Comparison of ENCODE assay signal across 14 mouse cellular contexts in the genomic region with DNA sequence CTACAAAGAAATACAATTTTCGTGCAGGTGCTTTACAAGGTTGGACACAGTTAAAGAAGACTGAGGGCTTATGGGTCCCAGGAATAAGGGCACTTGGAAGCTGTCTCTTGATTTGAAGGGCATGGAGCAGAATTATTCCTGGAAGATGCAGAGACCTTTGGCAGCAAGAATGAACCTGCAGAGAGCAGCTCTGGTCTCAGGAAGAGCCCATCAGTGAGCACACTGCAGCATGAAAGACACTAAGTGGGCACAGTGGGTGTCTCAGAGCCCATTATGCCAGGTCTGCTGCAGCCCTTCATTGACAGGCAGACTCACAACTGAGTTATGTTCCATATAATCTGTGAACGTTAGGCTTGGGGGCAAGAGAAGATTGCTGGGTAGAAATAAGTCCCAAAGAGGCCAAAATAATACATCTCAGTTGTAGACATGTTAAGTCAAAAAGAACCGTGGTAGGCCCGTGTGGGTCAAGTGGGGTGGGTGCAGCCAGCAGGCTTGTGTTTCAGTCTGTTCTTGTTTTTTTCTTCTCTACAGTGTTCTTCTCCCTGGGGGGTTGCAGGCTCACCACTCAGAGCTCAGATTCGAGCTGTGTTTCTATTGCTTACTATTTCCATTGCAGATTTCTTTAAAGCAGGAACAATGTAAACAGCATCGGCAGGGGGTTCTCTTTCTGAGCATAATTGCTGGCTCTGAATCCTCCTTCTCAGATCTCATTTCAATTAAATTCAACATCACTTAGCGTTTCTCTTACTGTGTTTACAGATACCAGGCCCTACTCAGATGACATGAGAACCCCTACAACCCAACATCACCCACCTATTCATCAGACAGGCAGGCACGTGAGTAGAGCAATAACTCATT.
A peak's percentile ranks its signal among the peaks of the same experiment; 100 is the strongest.
DNase-seq lines count a peak whose midpoint lies in the region; ATAC-seq and TF ChIP-seq lines count a peak whose summit lies in the region.
"Had no signal": no experiment of that assay in that cellular context is flagged by ENCODE, and none has a peak within 500 bp of the region (broad histone marks: within the 10 kb centered on the region; RNA-seq: fewer than 3 reads in every experiment).

No protein-coding gene starts in this region.

- no peak overlapping the region for H3K9ac ChIP-seq in forebrain, embryonic 12.5 days
- H3K9ac ChIP-seq in midbrain, embryonic 14.5 days (replicated peaks; ENCODE audit: low read length), result no peak overlapping the region
- H3K9ac ChIP-seq in midbrain, postnatal 0 days (replicated peaks; ENCODE audit: low read length, poor library complexity, severe bottlenecking), result no peak overlapping the region
- no peak overlapping the region for H3K9ac ChIP-seq in hindbrain, embryonic 14.5 days
- no peak overlapping the region for H3K9ac ChIP-seq in neural tube, embryonic 15.5 days (replicated peaks)
- H3K9ac ChIP-seq: limb, embryonic 15.5 days; liver, postnatal 0 days; midbrain, embryonic 12.5 days had no signal

- no peak overlapping the region for H3K27ac ChIP-seq in forebrain, embryonic 12.5 days
- no peak overlapping the region for H3K27ac ChIP-seq in forebrain, embryonic 10.5 days
- H3K27ac ChIP-seq in midbrain, embryonic 14.5 days (replicated peaks; ENCODE audit: low read depth, low read length), result no peak overlapping the region
- H3K27ac ChIP-seq in midbrain, postnatal 0 days (ENCODE audit: low read depth, low read length), result no peak overlapping the region
- peak overlapping the region; percentile 49 for H3K27ac ChIP-seq in hindbrain, embryonic 14.5 days
- H3K27ac ChIP-seq in neural tube, embryonic 15.5 days (replicated peaks), result peak overlapping the region; percentile 56
- H3K27ac ChIP-seq: limb, embryonic 15.5 days; midbrain, embryonic 12.5 days; stomach, postnatal 0 days had no signal

- H3K4me2 ChIP-seq in forebrain, embryonic 12.5 days, result 0 out of 2 replicates have a peak overlapping the region, but pooled peaks have one; percentile 8
- no peak overlapping the region for H3K4me2 ChIP-seq in midbrain, embryonic 14.5 days (ENCODE audit: low read length)
- H3K4me2 ChIP-seq in midbrain, postnatal 0 days (ENCODE audit: low read depth, low read length, poor library complexity, severe bottlenecking), result no peak overlapping the region
- no peak overlapping the region for H3K4me2 ChIP-seq in hindbrain, embryonic 14.5 days (replicated peaks)
- peak overlapping the region; percentile 22 for H3K4me2 ChIP-seq in neural tube, embryonic 15.5 days
- H3K4me2 ChIP-seq: limb, embryonic 15.5 days; midbrain, embryonic 12.5 days had no signal

- WGBS in forebrain, embryonic 12.5 days, result 21% methylated on average over 8 of the region's 8 CpGs
- WGBS in forebrain, embryonic 10.5 days, result 27% methylated on average over 8 of the region's 8 CpGs
- WGBS in midbrain, embryonic 14.5 days, result 17% methylated on average over 8 of the region's 8 CpGs
- 21% methylated on average over 8 of the region's 8 CpGs for WGBS in midbrain, postnatal 0 days
- 19% methylated on average over 8 of the region's 8 CpGs for WGBS in hindbrain, embryonic 14.5 days
- WGBS in neural tube, embryonic 15.5 days, result 19% methylated on average over 8 of the region's 8 CpGs

- H3K9me3 ChIP-seq in forebrain, embryonic 12.5 days, result no peaks in the 10 kb centered on the region
- no peaks in the 10 kb centered on the region for H3K9me3 ChIP-seq in forebrain, embryonic 10.5 days
- H3K9me3 ChIP-seq in midbrain, embryonic 14.5 days (ENCODE audit: control insufficient read depth, low read length), result no peaks in the 10 kb centered on the region
- no peaks in the 10 kb centered on the region for H3K9me3 ChIP-seq in midbrain, postnatal 0 days (ENCODE audit: low read length)
- H3K9me3 ChIP-seq in hindbrain, embryonic 14.5 days (ENCODE audit: control insufficient read depth, low read length), result no peaks in the 10 kb centered on the region
- H3K9me3 ChIP-seq in neural tube, embryonic 15.5 days (replicated peaks), result no peaks in the 10 kb centered on the region
- H3K9me3 ChIP-seq: limb, embryonic 15.5 days; midbrain, embryonic 12.5 days had no signal

- no peak for DNase-seq in forebrain, embryonic 10.5 days (ENCODE audit: extremely low spot score, low spot score)
- DNase-seq in midbrain, embryonic 14.5 days, result peak; percentile 47
- DNase-seq in midbrain, postnatal 0 days (ENCODE audit: low spot score), result no peak
- no peak for DNase-seq in hindbrain, embryonic 14.5 days (ENCODE audit: low spot score)
- DNase-seq in right cerebral cortex, postnatal 4 days, result no peak
- DNase-seq in lung, postnatal 10 days, result no peak
- DNase-seq: kidney, adult 2 months; liver, postnatal 0 days; lung, postnatal 36 days had no signal

- H3K36me3 ChIP-seq in forebrain, embryonic 12.5 days (replicated peaks), result no peaks in the 10 kb centered on the region
- no peaks in the 10 kb centered on the region for H3K36me3 ChIP-seq in forebrain, embryonic 10.5 days (replicated peaks)
- no peaks in the 10 kb centered on the region for H3K36me3 ChIP-seq in midbrain, embryonic 14.5 days (ENCODE audit: control insufficient read depth, insufficient read depth, low read length)
- H3K36me3 ChIP-seq in midbrain, postnatal 0 days (ENCODE audit: insufficient read depth, low read length), result no peaks in the 10 kb centered on the region
- no peaks in the 10 kb centered on the region for H3K36me3 ChIP-seq in hindbrain, embryonic 14.5 days (replicated peaks; ENCODE audit: control insufficient read depth, insufficient read depth)
- no peaks in the 10 kb centered on the region for H3K36me3 ChIP-seq in neural tube, embryonic 15.5 days
- H3K36me3 ChIP-seq: limb, embryonic 15.5 days; midbrain, embryonic 12.5 days had no signal

- ATAC-seq in forebrain, embryonic 12.5 days (ENCODE audit: low FRiP score), result peak; percentile 44; the same call in 1 of the 2 replicates
- no peak for ATAC-seq in midbrain, embryonic 14.5 days (ENCODE audit: low FRiP score, low TSS enrichment)
- no peak for ATAC-seq in midbrain, postnatal 0 days (ENCODE audit: low FRiP score)
- peak; percentile 51; the same call in 1 of the 2 replicates for ATAC-seq in hindbrain, embryonic 14.5 days (ENCODE audit: low FRiP score)
- ATAC-seq in neural tube, embryonic 15.5 days (ENCODE audit: low FRiP score), result peak; percentile 34; the same call in 1 of the 2 replicates
- ATAC-seq: liver, postnatal 0 days had no signal

- H3K4me3 ChIP-seq in forebrain, embryonic 12.5 days (replicated peaks), result no peak overlapping the region
- no peak overlapping the region for H3K4me3 ChIP-seq in forebrain, embryonic 10.5 days
- no peak overlapping the region for H3K4me3 ChIP-seq in midbrain, embryonic 14.5 days (replicated peaks; ENCODE audit: low read depth, low read length)
- no peak overlapping the region for H3K4me3 ChIP-seq in midbrain, postnatal 0 days (ENCODE audit: low read depth, low read length)
- no peak overlapping the region for H3K4me3 ChIP-seq in hindbrain, embryonic 14.5 days (replicated peaks; ENCODE audit: low read length)
- H3K4me3 ChIP-seq in neural tube, embryonic 15.5 days (replicated peaks), result no peak overlapping the region
- H3K4me3 ChIP-seq: limb, embryonic 15.5 days; midbrain, embryonic 12.5 days had no signal

- H3K27me3 ChIP-seq in forebrain, embryonic 12.5 days, result peaks cover 23% of the 10 kb centered on the region
- peaks cover 17% of the 10 kb centered on the region for H3K27me3 ChIP-seq in forebrain, embryonic 10.5 days (ENCODE audit: poor library complexity, severe bottlenecking)
- no peaks in the 10 kb centered on the region; the same call in 1 of the 2 replicates for H3K27me3 ChIP-seq in midbrain, embryonic 14.5 days (ENCODE audit: control insufficient read depth, insufficient read depth, low read length)
- H3K27me3 ChIP-seq in midbrain, postnatal 0 days (ENCODE audit: insufficient read depth, low read length), result no peaks in the 10 kb centered on the region
- H3K27me3 ChIP-seq in hindbrain, embryonic 14.5 days (ENCODE audit: control insufficient read depth, insufficient read depth, low read length), result no peaks in the 10 kb centered on the region
- no peaks in the 10 kb centered on the region for H3K27me3 ChIP-seq in neural tube, embryonic 15.5 days (replicated peaks)
- H3K27me3 ChIP-seq: limb, embryonic 15.5 days had no signal

- no peak for TF ChIP-seq CTCF in midbrain, postnatal 0 days (IDR thresholded peaks at IDR 0.05)

- peaks cover 16% of the 10 kb centered on the region for H3K4me1 ChIP-seq in forebrain, embryonic 12.5 days
- H3K4me1 ChIP-seq in forebrain, embryonic 10.5 days, result peaks cover 15% of the 10 kb centered on the region
- peaks cover 14% of the 10 kb centered on the region for H3K4me1 ChIP-seq in midbrain, embryonic 14.5 days (ENCODE audit: control insufficient read depth, insufficient read depth, low read length)
- peaks cover 3% of the 10 kb centered on the region; the same call in 1 of the 2 replicates for H3K4me1 ChIP-seq in midbrain, postnatal 0 days (ENCODE audit: insufficient read depth, low read length)
- peaks cover 14% of the 10 kb centered on the region for H3K4me1 ChIP-seq in hindbrain, embryonic 14.5 days (replicated peaks; ENCODE audit: control insufficient read depth, insufficient read depth, low read length)
- H3K4me1 ChIP-seq in neural tube, embryonic 15.5 days, result peaks cover 18% of the 10 kb centered on the region

Comparison
In these comparisons a context has a peak if more than half of its experiments do, and no peak if none do; other contexts are left out.
1. ATAC-seq: peak in forebrain, embryonic 12.5 days (single experiment), hindbrain, embryonic 14.5 days (single experiment) and neural tube, embryonic 15.5 days (single experiment); none in midbrain, embryonic 14.5 days (single experiment) and midbrain, postnatal 0 days (single experiment).
2. H3K27ac ChIP-seq: peak in hindbrain, embryonic 14.5 days (single experiment) and neural tube, embryonic 15.5 days (single experiment); none in forebrain, embryonic 12.5 days (single experiment), forebrain, embryonic 10.5 days (single experiment), midbrain, embryonic 14.5 days (single experiment) and midbrain, postnatal 0 days (single experiment).
3. H3K4me2 ChIP-seq: peak in forebrain, embryonic 12.5 days (single experiment) and neural tube, embryonic 15.5 days (single experiment); none in midbrain, embryonic 14.5 days (single experiment), midbrain, postnatal 0 days (single experiment) and hindbrain, embryonic 14.5 days (single experiment).